Mouse (Mus musculus) limb, embryonic 12.5 days (tissue): Measurements from ENCODE around the gene Rreb1. TPM values are rescaled to one million over a fixed set of nuclear protein-coding genes. Genes with fewer than 3 reads are reported as not detected.

Source experiments
- ATAC-seq: fragments of 200-750 bp; cut with Nextera tagmentation; 2 replicates; pipeline ENCODE4 v1.8.0; 2017; ENCODE audit warnings: low read depth, moderate TSS enrichment; ENCODE audit not compliant: insufficient number of reproducible peaks, insufficient read depth, low FRiP score, low TSS enrichment
- H3K27ac ChIP-seq: fragments of 300-500 bp; sonication (generic); 2 replicates; pipeline ENCODE4 v1.5.1; 2016; ENCODE audit warnings: mild to moderate bottlenecking, moderate library complexity
- H3K27me3 ChIP-seq: fragments of 300-500 bp; sonication (generic); 2 replicates; pipeline ENCODE4 v1.6.1; 2016; ENCODE audit warnings: mild to moderate bottlenecking, moderate library complexity
- H3K36me3 ChIP-seq: fragments of 300-500 bp; sonication (generic); 2 replicates; pipeline ENCODE4 v1.6.1; 2016; ENCODE audit warnings: mild to moderate bottlenecking, moderate library complexity
- H3K4me1 ChIP-seq: fragments of 300-500 bp; sonication (generic); replicated peaks from 2 replicates; pipeline ENCODE4 v1.6.1; 2016
- H3K4me2 ChIP-seq: fragments of 300-500 bp; sonication (generic); 2 replicates; pipeline ENCODE4 v1.6.1; 2016; ENCODE audit warnings: mild to moderate bottlenecking, moderate library complexity
- H3K4me3 ChIP-seq: fragments of 300-500 bp; sonication (generic); replicated peaks from 2 replicates; pipeline ENCODE4 v1.5.1; 2016; ENCODE audit warnings: mild to moderate bottlenecking
- H3K9ac ChIP-seq: fragments of 300-500 bp; sonication (generic); replicated peaks from 2 replicates; pipeline ENCODE4 v1.6.1; 2016; ENCODE audit warnings: mild to moderate bottlenecking, moderate library complexity
- H3K9me3 ChIP-seq: fragments of 300-500 bp; sonication (generic); 2 replicates; pipeline ENCODE4 v1.6.1; 2016; ENCODE audit warnings: mild to moderate bottlenecking, moderate library complexity
- WGBS: fragments of 180-500 bp; shearing (Covaris S2); methylation state at CpG from one replicate; pipeline ENCODE4 v1.1.7; 2016; 5-methylcytosine and 5-hydroxymethylcytosine counted together
- polyA plus RNA-seq: library from polyadenylated mRNA; unstranded; fragments of >200 nt; fragmentation: Nextera tagmentation; extraction: Ambion mirVana; gene quantifications from 2 replicates; pipeline ENCODE4 v1.2.1, GENCODE M21; 2016

The Rreb1 gene
- polyA plus RNA-seq, 1 experiment from 2014 or later: 7.7 TPM

- no peaks in the 10 kb centered on the region for H3K27me3 ChIP-seq
- H3K4me2 ChIP-seq: peak overlapping the region; percentile 82
- H3K4me3 ChIP-seq: peak overlapping the region; percentile 95
- peaks cover 1% of the 10 kb centered on the region; the same call in 1 of the 2 replicates for H3K4me1 ChIP-seq
- peak overlapping the region; percentile 94 for H3K27ac ChIP-seq
- ATAC-seq: no peak
- under 1% methylated on average over 17 of the region's 17 CpGs for WGBS
- peaks cover 35% of the 10 kb centered on the region for H3K36me3 ChIP-seq
- H3K9me3 ChIP-seq: no peaks in the 10 kb centered on the region
- peak overlapping the region; percentile 95 for H3K9ac ChIP-seq
Observed at GRCm38 (mm10) chr13:37993376-37993703, 215.1 kb downstream of the Rreb1 start.

GRCm38 (mm10) chr13:37993704-37994404 is 215.7 kb downstream of the Rreb1 start, which contains the start of gene Ssr1:
TSS of gene Ssr1 (minus strand) at chr13:37994217.
- WGBS: under 1% methylated on average over 88 of the region's 89 CpGs
- Histone ChIP-seq H3K27me3 (no peaks in the 10 kb centered on the region), H3K9me3 (no peaks in the 10 kb centered on the region)

GRCm38 (mm10) chr13:37994405-37994749 is 216.2 kb downstream of the Rreb1 start:
- Histone ChIP-seq H3K4me3 (peak overlapping the region; percentile 95), H3K27ac (peak overlapping the region; percentile 70), H3K9me3 (no peaks in the 10 kb centered on the region), H3K36me3 (peaks cover 25% of the 10 kb centered on the region), H3K9ac (peak overlapping the region; percentile 95), H3K27me3 (no peaks in the 10 kb centered on the region), H3K4me2 (peak overlapping the region; percentile 82), H3K4me1 (peaks cover 2% of the 10 kb centered on the region; the same call in 1 of the 2 replicates)
- 23% methylated on average over 7 of the region's 7 CpGs for WGBS
- peak; percentile 57 for ATAC-seq

More at GRCm38 (mm10) chr13:37993704-37994404, 215.7 kb downstream of the Rreb1 start, which contains the start of gene Ssr1:
- ATAC-seq: peak; percentile 96
- Histone ChIP-seq H3K36me3 (peaks cover 30% of the 10 kb centered on the region), H3K9ac (peak within 1 kb of the TSS; percentile 95), H3K4me1 (peaks cover 2% of the 10 kb centered on the region; the same call in 1 of the 2 replicates), H3K27ac (peak within 1 kb of the TSS; percentile 94), H3K4me3 (peak within 1 kb of the TSS; percentile 95), H3K4me2 (peak within 1 kb of the TSS; percentile 82)

- ATAC-seq: no peak
- Histone ChIP-seq H3K4me1 (0 out of 2 replicates have a peak, but pooled peaks cover 2% of the 10 kb centered on the region), H3K9ac (no peak overlapping the region), H3K36me3 (no peaks in the 10 kb centered on the region), H3K27me3 (peaks cover 4% of the 10 kb centered on the region; the same call in 1 of the 2 replicates), H3K9me3 (no peaks in the 10 kb centered on the region), H3K27ac (no peak overlapping the region), H3K4me3 (no peak overlapping the region), H3K4me2 (no peak overlapping the region)
- 77% methylated on average over 3 of the region's 3 CpGs for WGBS
Observed at GRCm38 (mm10) chr13:37999713-38000112, 221.5 kb downstream of the Rreb1 start.

Other genes starting within 250 kb of the Rreb1 start
- gene Ssr1, start 215.8 kb downstream of the Rreb1 start, polyA plus RNA-seq: 128 and 134 TPM in 2 replicates